Mouse (Mus musculus) cerebellum, adult 11 months (tissue): ENCODE measurements at regions not wholly inside any gene's neighbourhood (a gene's known extent, or its start where the extent isn't known, plus 50 kb on each side); places are given as distances from the start of the nearest gene placed in this dataset.

Source experiments
- DNase-seq: peaks from one replicate; pipeline ENCODE4 v3.0.0; 2022

DNA sequence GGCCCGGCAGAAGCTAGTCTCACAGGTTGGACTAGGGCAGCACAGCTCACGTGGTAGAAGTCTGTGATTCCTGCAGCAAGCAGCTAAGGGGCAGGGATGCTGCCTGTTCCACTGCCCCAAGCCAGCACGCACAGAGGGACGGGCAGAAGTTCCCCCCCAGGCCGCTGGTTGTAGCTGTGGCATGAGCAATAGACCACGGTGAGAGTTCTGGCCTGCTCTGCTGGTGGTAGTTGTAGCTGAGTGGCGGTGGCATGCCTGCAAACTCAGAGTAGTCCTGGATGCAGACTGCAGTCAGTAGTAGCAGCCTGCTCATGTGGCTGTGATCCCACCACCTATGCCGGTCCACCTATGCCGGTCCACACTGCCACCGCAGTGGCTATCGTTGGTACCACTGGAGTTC, 71.5 kb upstream of the Rpl39l start:
- DNase-seq: no peak

DNA sequence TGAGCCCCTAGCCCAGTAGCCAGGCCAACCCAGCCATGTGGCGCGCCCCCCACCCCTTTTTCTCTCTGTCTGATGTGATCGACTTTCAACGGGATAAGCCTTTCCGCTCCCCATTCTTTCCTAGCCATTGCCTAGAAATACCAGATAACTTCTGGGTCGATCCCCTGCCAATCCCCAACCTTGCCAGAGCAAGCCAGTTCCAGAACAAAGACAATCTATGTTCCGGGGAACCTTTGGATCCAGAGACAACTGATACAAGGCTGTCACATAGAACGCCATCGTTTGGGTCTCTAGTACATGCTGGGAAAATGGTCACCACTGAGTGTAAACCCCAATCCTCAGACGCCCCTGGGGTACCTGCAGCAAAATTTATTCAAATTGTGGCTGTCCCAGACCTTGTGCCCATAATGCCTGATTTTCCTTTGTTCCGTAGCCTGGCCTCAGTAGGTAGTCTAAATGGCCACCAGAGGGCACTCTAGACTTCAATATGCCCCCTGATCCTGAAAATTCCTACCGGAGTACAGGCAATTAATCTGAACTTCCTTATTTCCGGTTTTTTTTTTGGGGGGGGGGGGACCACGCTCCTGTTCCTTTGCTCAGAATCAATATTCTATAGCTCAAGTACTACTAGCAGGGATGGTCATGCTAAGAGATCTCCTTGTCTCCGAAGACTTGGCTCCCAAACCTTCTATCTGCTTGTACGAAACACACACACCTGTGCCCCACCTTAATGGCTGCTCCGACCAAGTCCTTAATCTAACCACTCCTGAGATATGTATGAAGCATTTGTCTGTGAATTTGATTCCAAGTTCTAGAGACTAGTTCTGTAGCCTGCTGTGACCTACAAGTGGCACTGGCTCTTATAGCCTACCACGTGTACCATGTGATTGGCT, 81.3 kb upstream of the Rpl39l start:
- no peak for DNase-seq

DNA sequence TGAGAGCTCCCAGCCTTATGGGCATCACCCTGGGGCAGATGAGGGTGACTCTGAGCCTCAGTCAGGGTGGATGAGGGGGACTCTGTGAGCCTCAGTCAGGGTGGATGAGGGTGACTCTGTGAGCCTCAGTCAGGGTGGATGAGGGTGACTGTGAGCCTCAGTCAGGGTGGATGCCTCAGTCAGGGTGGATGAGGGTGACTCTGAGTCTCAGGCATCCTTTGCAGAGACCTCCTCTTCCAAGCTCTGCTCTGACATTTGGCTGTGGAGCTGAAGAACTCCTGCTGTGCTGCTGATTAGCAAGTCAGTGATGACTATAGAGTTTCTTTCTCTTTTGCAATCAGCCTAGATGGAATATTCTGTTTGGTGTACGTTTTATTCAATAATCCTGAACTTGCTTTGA, 83.7 kb upstream of the Rpl39l start:
- no peak for DNase-seq

DNA sequence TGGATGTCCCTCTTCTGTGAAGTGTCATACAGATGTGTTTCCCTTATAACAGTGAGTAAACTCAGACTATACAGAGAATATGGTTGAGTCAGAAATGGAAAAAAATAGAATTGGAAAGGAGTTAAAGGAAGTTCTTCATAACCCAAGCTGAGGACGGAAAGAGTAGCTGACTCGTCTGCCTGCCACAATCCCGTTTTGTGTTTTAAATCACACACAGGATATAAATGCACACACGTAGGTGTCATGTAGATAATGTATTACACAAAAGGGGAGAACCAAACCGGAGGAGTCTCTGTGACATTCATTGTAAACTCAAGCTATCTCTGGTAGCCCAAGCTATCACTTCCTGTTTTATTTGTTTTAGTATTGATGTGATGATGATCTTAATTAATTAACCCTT, 84.6 kb upstream of the Rpl39l start:
- no peak for DNase-seq

DNA sequence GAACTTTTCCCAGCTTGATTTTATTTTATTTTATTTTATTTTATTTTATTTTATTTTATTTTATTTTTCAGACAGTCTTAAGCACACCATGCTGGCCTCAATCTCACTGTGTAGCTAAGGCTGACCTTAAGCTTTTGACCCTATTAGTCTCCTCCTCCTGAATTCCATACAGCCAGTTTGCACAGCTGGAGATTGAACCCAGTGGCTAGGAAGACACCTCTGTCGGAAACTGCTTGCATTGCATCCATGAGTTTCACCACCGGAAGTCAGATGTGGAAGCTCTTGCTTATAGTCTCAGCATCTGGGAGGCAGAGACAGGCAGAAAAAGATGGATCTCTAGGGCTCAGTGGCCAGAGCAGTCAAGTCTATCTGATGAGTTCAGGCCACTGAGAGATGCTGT, 86.4 kb upstream of the Grin2a start:
- no peak for DNase-seq

DNA sequence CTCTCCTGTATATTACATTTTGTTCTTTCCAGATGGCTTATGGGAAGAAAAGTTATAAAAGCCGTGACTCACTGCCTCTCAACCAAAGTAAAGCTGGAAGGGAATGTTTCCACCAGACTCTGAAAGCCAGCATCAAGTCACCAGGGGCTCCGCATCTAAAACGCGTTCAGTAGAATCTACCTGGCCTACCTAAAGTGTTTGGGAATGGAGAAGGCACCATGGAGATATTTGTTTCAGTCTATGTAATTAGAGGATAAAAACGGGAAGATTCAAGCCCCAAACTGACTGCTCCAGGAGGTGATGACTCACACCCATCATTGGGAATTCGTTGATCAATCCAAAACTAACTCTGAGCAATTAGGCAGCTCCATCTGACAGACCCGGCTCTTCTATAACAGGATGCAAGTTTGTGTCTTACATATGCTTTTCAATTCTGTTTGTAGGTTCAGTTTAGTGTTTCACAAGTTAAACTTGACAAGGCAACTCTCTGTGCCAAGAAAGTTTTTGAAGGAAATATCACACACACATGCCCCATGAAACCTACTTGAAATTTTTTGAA, 84.8 kb upstream of the Grin2a start:
- DNase-seq: no peak

DNA sequence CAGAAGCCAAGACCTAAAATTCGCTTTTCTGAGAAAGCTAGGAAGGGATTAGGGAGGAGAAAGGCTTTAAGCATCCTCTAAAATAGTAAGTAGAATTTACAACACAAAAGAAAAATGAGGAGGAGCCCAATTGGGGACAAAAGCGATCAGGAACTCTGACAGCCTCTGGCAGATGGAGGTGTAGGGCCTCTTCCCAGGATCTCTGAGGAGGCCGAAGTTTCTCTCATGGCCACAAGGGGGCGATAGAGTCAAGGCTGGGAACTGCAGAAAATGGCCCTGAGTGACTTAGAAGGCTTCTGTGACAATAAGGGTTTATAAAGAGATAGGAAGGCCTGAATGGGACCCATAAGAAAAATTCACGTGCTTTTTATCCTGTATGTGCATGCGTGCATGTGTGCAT, 77.8 kb upstream of the Grin2a start:
- peak; percentile 58 for DNase-seq

DNA sequence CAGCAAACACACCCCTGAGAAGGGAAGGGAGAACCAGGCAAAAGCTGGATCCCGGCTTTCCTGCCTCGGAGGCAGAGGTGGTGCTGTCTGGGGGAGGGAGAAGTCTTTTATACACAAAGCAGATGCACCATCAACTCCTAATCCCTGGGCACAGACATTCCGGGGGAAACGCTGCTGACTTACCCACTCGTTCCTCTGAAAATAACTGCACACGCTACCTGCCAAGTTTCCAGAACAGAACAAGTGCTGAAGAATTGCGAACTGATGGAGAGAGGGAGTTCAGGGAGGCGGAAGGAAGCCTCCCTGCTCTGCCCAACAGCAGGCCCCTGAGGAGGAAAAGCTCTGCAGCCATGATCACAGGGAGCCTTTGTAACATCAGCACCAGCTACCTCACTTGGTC, 68.1 kb upstream of the Grin2a start:
- no peak for DNase-seq

DNA sequence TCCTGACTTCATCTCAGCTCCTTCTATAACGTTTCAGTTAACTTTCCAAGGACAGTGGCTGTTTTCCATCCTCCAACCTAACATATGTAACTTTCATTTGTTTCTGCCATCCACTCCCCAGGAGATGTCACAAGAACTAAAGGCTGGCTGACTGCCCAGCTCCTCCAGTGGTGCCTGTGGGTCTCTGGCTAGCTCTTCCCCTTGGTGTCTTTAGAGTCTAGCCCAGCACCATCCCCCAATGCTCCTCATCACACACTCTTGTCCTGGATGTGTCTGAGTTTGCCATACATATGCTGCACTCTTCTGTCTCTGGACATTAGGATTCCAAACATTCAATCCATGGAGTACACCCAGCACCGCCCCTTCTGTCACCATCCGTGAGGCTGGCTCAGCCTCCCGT, 62.7 kb upstream of the Grin2a start:
- no peak for DNase-seq
